Mouse (Mus musculus) spleen, postnatal 4 days (tissue): ENCODE measurements around the gene Pgm1.

Experiments used
- DNase-seq, 2 experiments: peaks; one replicate each; pipeline ENCODE4 v3.0.0; 2022; ENCODE audit warnings: low spot score in 2 of 2

The Pgm1 gene

DNA sequence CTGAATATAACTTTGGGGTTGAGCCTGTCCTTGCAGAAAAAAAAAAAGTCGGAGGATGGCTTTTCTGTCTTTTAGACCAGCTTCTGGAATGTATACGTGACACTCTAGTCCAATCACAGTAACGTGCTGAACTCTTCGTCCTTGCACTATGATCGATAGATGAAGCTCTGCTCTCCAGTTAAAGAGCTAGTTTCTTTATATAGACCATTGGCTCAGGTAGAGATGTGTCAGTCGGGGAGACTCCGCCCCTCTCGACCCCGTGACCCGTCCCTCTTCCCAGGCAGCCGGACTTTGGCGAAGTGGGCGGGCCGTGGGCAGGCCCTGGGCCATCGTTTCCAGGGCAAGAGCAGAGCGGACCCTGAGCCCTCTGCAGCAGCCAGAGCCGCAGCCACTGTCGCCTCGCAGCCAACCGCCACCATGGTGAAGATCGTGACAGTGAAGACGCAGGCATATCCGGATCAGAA lies at the start of gene Pgm1:
Pgm1 (plus strand) TSS at position 266 of the 464 bp plus-strand sequence.
- DNase-seq = peak in 1 of 2 experiments; percentile 60

DNA sequence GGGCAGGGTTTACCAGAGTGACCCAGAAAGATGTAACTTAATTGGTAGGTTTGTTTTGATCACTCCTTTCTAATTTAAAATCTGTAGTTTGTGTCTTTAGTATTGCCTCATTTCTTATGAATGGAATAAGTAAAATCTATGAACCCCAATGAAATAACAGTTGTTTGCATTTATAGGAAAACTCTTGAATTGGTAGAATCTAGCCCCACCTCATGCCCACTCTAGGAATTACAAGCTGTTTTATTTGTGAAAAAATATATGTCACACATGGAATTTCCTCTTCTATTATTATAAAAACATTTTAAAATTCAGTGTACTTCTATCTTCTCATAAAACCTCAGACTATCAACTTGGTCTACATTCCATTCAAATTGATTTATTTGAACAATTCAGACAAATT lies 47.3 kb upstream of the Pgm1 start:
- DNase-seq = no peak

DNA sequence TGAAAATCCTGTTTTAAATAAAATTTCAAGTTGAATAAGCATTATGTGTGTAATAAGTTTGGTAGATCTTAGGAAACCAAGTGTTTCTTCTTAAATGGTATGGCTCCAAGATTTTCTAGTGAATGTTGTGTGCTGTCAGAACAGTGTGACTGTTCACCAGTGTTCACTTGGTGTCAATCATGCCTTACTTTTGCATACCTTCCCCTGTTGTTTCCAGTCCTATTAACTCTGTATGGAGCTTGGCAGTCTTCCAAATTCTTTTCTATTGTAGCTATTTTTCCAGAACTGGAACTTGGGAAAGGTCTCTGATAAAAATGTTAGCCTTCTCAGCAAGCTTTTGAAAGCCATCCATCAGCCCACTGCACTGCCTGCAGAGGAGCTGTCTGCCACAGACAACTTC lies 46.8 kb upstream of the Pgm1 start:
- DNase-seq = no peak

DNA sequence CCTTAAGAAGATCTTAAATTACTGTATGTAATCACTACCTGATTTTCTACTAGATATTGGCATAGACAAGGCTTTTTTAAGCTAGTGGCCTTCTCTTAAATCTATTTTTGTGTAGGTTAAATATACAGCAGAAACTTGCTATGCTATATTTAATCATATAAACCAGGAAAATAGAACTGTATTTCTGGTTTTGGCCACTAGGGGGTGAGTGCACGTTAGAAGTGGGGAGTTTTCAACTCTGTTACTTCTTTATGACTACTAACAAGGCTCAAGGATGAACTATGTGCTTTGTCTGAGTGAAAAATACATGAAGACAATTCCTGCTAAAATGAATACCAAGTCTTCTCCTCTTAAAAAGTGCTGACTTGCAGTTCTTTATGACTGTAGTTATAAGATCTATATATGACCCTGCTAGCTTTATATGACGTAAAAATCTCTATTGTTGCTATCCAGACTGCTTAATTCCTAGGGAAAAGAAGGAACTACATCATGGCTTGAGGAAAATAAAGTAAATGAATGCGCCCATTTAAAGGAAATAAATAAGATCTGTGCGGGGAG lies 15.2 kb upstream of the Pgm1 start:
- DNase-seq = no peak

DNA sequence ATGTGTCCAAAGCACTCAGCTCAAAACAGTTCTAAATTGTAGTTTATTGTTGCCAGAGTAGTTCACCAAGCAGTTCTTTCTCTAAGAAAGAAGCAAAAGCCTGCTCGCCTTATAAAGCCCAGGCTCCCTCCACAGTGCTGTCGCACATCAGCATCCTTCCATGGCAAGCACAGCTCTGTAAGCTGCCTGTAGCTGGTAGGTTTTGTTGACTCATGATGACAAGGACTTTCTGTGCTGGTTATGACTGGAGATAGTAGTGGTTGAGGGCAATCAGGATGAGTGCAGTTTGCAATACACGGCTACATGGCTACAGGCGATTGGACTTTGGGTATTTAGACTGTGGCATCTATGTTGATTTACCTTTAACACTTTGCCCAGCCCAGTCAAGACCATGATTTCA lies 2.8 kb upstream of the Pgm1 start:
- no peak for DNase-seq

DNA sequence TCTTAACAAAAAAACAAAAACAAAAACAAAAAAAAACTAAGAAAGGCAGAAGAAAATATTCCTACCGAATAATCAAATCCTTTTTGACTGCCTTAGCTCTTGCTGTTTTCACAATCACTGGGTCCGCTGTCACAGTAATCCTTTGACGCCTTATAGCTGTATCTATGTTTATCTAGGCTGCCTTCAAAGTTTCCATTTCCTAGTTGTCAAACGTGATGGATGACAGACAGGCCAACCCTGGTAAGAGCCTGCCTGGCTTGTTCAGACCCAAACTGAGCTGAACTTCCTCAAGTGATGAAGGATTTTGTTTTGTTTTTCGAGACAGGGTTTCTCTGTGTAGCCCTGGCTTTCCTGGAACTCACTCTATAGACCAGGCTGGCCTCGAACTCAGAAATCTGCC lies 693 bp upstream of the Pgm1 start:
- DNase-seq = no peak

DNA sequence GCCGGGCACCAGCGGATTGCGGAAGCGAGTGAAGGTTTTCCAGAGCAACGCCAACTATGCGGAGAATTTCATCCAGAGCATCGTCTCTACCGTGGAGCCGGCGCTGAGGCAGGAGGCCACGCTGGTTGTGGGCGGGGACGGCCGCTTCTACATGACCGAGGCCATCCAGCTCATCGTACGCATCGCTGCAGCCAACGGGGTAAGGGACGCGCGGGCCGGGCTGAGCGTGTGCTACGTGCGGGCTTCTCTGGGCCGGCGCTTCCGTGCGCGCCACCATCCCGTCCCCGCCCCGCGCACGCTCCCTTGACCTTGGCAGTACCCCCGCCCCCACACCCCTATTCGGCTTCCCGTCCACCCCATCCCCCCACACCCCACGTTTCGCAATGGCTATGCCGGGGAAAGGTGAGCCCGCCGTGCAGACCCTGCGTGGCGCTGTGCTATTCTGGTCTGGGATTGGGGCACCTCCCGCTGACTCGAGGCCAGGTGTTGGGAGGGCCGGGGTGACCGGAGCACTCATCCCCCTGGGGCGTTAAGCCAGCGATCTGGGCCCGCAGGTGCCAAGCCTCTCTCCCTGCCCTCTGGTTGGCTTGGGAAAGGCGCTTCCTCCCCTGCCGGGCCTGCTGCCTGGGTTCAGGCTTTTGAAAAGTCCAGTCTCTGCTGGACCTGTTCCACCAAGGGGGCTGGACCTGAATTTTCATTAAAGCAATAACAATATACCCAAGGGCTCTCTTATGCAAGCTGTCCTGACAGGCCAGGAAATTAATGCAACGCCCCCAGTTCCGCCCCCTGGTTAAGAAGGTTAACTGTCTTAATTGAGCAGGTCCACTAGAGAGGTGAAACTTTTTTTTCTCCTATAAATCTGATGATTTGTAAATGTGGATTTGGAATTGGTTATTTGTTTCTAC lies 651 bp downstream of the Pgm1 start, which contains the start of gene Itgb3bp:
Itgb3bp (minus strand) TSS at position 201 of the 905 bp plus-strand sequence.
- DNase-seq = peak; percentile 36 to 77

DNA sequence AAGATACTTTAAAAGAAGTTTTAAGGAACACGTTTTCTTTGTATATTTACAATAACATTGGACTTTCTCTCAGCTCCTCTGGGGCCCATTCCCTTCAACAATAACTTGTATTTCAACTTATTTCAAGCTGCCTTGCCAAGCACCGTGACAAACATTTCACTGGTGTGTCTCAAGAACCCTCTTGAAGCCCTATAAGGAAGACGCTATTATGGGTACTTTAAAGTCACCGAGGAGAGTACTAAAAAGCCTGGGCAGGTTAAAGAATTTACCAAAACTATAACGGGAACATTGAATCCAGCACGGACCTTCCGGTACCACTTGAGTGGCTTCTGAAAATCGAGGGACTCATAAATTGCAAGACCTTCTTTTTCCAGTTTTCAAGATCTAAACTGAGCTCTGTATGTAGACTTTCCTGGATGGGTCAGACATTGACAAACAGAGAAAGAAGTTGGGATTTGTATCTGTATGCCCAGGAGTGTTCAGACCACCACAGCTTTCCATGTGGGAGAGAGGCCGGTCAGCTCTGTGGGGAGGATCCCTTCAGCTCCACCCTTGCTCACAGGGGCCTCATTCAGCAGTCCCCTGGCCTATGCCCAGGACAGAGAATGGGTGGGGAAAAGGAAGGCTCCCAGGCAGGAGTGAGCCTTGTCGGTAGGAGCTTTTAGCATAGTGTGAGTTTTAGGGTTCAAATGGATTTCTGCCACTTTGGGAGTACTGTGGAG lies 1.5 kb downstream of the Pgm1 start:
- no peak for DNase-seq

DNA sequence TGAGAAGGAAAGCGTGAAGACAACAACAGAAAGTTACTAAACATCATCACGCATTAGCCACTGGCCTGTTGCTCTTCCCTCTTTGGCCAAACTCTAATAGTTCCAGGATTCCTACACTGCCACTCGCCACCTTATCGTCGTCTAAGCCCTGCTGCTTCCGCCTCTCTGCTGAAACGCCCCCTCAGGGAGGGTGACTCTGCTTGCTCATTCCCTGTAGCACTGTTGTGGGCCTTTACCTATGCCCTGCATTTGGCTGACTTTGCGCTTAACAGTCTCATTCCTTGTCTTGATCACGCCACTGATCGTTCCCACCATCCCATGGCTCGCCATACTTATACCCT lies 2.0 kb downstream of the Pgm1 start:
- no peak for DNase-seq

DNA sequence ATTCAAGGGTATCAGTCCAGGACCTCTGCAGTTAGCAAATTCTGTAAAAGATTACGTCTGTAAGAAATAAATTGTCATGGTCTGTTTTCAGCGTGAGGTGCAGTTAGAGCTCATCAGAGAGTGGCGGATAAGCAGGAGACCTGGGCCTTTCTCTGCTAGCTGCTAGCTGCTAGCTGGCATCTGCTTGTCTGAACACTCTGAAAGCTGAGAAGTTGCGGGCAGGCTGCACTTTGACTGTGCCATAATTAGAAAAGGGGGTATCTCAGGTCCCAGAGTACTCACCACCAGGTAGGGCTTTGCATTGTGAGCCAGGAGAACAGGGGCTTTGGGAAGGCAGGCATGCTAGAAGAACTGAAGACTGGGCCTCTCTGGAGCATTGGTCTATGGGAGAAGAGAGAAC lies 2.6 kb downstream of the Pgm1 start:
- no peak for DNase-seq

DNA sequence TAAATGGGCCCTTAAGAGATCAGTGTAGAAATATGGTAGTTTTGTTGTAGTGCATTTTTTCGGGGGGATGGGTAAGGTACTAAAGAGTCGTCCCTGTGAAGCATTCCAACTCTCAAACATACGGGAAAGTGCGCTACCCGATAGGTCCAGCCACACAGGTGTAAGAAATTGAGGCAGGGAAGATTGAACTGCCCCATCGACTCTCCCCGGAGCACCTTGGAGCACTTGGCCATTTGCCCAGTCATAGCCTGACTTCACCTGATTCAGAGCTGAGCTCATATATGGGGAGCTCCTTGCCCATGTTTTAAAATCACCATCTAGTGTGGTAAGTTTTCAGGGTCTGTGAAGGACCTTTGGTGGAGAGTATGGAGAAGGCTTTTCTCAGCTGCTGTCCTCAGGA lies 5.6 kb downstream of the Pgm1 start:
- DNase-seq = no peak

DNA sequence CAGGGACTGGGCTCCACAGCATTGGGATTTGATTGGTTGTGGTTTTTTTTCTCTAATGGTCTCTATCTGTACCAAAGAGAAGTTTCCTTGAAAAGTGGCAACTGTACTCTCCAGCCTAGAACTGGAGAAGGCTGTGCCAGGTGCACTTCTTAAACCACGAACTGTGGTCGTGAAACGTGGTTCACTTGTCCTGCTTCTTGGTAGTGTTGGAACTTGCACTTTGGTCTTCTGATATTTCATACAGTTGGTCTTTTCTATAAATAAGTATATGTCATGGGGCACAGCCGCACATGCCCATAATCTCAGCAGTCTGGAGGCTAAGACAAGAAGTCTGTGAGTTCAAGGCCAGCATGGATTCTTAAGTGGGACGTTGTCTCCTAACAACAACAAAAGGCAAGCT lies 7.1 kb downstream of the Pgm1 start:
- no peak for DNase-seq

DNA sequence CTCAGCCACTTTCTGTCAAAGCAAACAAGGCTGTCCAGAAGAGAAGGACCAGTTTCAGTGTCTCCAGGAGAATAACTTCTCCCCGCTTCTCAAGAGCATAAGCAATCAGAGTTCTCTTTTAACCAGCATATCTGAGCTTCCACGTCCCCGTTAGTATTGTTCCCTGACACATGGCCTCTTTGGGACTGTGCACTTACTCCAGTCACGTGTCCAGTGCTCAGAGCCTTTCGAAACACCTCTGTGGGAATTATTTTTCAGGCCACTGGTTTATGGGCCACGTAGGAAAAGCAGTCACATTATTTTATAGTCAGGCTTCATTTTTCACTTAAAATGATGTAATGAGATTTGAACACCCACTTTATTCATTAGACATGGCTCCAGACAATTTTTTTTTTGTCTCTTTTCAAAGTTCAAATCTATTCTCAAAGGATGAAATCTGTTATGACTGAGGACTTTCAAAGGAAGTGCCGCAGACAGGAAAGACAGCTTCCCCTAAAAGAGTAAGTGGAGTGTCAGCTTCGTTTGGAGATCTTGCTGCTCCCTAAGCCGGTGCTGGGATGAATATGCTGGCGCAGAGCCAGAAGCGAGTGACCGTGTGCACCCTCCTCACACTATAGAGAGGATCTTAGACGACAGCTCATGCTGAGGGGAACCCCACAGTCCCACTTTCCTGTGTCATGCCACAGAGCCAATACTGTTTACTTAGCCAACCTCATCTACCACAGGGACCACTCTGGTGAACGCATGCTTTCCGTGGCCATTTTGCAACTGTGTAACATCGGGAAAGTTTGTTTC lies 10.7 kb downstream of the Pgm1 start:
- DNase-seq = no peak

DNA sequence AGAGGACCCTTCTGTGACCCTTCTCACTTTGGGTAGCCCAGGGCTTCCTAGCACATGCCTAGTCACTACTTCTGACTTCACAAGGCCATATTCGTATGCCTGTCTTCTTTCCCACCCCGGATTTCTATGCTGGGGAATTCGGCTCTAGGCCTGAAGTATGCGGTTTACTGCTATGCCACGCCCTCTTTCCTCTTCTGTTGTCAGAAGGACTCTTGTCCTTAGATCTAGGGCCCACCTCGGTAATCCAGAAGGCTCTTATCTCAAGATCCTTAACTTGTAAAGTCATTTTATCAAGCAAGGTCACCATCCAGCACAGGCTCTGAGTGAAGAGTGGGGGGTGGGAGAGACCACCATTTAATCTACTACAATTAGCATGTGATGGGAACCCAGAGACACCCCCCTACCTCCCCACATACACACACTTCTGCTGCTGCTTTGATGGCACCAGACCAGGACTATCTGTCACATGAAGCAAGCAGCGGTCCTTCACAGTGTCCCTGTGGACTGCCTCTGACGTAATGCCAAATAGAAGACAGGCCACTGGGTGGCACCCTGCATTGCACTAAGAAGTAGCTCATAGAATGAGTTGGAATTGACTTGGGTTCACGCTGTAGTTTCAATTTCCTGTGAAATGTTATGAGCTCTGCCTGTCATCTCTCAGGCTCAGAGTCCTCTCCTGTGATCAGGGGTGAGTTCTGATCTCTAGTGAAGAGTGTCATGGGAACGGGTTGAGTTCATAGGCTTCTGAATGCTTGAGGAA lies 12.6 kb downstream of the Pgm1 start:
- no peak for DNase-seq

DNA sequence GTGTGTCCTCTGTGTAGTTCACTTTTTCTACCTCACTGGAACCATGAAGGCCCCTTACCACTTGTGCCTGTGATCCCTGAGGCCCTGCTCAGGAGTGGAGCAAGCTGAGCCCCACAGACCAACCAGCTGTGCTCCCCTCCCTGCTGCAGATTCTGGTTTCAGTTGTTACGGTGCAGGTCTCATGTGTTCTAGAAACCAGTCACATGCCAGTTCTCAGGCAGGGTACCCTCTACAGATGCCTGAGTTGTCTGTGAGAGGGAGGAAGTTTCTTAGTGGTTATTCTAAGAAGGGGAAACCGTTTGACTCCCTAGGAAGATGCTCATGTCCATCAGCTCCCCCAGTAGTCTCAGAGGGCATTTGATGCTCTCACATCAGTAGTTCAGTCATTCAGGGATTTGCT lies 15.4 kb downstream of the Pgm1 start:
- no peak for DNase-seq

DNA sequence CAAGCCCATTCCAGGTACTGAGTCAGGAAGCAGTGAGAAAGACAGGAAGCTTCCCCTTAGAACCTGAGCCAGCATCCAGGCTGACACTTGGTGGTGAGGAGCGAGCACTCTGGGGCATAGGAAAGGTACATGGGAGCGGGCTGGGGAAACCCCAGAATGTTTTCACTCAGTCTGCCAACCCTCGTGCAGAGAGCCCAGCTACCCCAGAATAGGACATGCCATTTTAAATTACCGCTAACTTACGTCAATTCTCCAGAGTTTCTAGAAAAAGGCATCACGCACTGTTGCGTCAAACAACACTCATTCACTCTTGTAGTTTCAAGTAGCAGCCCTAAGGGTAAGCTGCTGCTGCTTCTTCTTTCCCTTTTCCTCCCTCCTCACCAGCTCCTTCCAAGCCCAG lies 15.8 kb downstream of the Pgm1 start:
- DNase-seq = no peak

DNA sequence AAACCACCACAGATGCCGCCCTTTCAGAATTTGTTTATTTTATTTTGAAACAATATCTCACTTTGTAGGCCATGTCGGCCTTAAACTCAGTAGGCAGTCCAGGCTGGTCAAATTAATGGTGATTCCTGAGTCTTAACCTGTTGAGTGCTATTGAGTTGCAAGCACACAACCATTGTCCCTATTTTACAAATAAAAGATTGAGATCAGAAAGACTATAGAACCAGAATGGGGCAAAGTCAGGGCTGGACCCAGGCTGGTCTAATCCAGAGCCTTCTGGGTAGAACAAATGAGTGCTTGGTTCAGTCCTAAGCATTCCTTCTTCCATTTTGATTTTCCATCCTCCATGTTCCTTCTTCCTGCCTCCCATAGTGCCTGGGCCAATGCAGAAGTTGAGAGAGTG lies 17.3 kb downstream of the Pgm1 start:
- no peak for DNase-seq

DNA sequence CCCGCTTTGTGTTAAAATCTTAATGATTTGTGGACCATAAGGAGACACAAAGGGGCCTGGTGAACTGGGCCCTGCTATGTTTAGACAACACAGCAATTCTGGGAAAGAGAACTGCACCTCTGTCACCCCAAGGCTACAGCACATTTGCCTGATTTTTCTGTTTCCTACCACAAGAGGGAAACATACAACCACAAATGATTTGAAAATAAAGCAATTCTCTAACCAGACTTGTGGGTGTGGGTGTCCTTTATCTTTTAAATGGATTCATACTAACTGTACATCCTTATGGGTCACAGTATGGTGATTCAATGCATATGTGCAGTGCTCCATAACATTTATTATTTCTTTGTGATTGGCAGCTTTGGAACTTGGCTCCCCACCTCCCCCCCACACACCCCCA lies 18.0 kb downstream of the Pgm1 start:
- no peak for DNase-seq

DNA sequence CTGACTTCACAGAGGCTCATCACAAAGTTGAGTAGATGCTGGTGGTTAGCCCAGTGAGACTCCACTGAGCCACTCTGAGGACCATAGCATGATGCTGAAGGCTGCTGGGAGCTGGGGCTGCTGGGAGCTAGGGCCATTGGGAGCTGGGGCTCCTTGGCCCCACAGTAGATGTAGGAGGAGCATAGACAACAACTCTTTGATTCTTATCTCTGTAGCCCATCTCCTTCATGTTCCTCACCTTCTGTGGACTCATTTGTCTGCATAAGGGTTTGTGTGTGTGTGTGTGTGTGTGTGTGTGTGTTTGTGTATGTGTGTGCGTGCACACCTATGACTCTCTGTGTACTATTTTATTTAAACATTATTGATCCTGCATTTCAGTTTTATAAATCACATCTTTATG lies 18.7 kb downstream of the Pgm1 start:
- no peak for DNase-seq

DNA sequence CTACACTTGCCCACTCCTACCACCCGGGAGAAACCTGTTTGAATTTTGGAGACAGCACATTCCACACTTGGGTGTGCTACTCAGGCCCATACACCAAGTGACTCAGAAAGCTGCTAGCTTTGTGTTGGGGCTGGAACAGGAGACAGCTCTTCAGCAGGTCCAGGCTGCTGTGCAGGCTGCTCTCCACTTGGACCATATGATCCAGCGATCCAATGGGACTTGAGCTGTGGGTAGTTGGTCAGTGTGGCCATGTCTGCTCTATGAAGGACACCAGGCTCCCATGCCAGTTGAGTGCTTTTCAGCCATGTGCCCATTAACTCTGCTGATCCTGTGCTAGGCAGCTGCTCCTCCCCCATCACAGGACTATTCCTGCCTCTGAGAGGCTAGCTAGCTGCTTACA lies 24.7 kb downstream of the Pgm1 start:
- DNase-seq = no peak

DNA sequence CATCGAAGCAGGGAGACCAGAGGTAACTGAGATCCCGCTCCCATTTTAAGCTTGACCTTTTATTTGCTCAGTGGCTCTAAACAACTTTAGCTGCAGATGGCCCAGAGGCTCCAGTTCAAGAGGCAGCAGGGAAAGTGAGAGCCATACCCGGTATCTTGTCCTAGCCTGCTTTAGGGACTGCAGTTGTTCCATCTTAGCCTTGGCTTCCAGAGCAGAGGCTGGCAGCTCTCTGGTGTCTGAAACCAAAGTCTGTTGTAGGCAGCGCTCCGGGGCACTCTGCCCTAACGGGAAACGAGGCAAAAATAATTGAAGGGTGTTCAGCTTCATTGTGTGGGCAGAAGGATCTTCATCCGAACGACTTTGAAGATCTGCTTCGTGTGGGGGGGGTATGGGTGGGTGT lies 26.2 kb downstream of the Pgm1 start:
- DNase-seq = no peak
